Mouse (Mus musculus) CD4-positive, CD25-positive, alpha-beta regulatory T cell (primary cell): ENCODE data around the gene Gm20662. TPM values are rescaled to one million over a fixed set of nuclear protein-coding genes. Genes with fewer than 3 reads are reported as not detected.

Experiments used
- polyA plus RNA-seq: library from polyadenylated mRNA; unstranded; fragments of 100-300 nt; shearing (Covaris generic); gene quantifications from one replicate; pipeline ENCODE4 v1.2.1, GENCODE M21; 2017

The Gm20662 gene
- polyA plus RNA-seq, result not detected

DNA sequence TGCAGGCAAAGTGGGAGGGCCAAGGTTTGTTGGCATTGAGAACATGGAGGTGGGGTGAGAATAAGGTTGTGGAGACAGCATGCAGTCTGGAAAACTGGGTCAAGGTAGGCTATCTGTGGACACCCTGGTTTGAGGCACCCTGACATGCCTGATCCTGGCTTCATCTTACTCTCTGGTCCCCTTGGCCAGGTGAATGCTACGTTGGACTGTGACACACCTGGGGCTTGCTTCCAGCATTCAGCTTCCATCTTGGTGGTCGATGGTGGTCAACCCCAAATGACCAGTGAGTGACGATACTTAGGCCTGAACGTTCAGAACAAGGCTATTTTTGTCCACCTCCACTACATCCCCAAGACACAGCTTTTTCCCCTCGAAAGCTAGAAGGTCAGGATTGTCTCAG, at the start of gene Gm20662:
Gene Gm20662, plus strand, starts transcription at position 301 of the 400 bp plus-strand sequence.

DNA sequence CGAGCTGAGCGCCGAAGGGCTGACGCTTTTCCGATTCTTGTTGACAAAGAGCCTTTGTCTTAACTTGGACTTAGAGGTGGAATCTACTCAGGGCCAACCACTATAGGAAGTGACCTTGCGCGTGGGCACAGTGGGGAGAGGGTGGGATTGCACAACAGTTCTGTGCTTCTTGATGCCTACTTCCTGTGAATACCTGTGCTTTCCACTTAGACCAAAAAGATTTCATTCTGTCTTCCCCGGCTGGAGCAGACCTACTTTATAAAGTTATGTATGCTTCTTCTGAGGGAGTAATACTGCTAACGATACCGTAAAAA, 46.3 kb upstream of the Gm20662 start, which contains the start of gene Traip:
Gene Traip, plus strand, starts transcription at position 215 of the 314 bp plus-strand sequence.

GRCm38 (mm10) chr9:107975399-107976386, 20.5 kb upstream of the Gm20662 start, which contains the start of gene Uba7:
Gene Uba7 (plus strand): TSS chr9:107975505.

GRCm38 (mm10) chr9:107982681-107983346, 13.3 kb upstream of the Gm20662 start, which contains the start of gene Gm20661:
Gene Gm20661 (plus strand): TSS chr9:107983058.

DNA sequence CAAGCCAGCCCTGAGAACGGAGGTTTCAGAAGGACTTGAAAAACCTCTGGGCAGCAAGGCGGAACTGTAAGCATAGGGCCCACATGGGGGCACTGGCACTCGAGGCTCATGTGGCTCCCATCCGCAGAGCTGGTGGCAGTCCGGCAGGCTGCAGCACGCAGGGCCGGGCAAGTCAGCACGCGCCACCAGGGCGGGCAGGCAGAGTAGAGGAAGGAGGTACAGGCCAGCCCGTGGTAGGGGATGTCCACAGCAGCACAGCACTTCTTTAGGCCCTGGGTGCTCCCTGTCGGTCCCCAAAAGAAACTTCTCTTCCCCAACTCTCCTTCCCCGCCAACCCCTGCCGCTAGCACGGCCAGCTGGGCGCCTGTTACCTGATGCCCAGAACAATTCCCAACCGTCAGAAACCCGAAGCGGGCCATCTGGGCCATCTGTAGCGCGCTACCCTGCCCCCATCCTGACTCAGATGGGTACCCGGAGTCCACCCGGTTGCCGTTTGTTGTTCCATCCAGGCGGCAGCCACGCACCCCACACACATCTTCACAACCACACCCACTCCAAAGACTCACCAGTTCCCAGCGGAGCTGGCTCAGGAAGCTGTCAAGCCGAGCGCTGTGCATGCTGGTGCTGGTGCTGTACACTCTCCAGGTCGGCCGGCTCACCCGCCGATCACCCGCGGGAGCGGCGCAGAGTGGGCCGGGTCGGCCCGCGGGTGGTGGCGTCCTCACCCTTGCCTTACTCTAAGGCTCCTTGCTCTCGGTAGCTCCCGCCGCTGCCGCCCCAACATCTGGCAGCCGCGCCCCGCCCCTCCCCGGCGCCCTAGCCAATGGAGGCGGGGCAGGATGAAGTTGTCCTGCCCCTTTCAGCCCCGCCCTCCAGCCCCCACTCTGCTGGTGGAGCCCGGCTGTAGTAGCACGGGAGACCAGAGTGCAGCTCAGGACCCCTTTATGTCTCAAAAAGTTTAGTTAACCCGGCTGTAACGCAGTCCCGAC, 10.7 kb upstream of the Gm20662 start, which contains the start of gene Inka1:
Gene Inka1, minus strand, starts transcription at position 749 of the 989 bp plus-strand sequence.

GRCm38 (mm10) chr9:107992197-107992596, 4.0 kb upstream of the Gm20662 start, which contains the start of gene Cdhr4:
Gene Cdhr4 (plus strand): TSS chr9:107992497.

DNA sequence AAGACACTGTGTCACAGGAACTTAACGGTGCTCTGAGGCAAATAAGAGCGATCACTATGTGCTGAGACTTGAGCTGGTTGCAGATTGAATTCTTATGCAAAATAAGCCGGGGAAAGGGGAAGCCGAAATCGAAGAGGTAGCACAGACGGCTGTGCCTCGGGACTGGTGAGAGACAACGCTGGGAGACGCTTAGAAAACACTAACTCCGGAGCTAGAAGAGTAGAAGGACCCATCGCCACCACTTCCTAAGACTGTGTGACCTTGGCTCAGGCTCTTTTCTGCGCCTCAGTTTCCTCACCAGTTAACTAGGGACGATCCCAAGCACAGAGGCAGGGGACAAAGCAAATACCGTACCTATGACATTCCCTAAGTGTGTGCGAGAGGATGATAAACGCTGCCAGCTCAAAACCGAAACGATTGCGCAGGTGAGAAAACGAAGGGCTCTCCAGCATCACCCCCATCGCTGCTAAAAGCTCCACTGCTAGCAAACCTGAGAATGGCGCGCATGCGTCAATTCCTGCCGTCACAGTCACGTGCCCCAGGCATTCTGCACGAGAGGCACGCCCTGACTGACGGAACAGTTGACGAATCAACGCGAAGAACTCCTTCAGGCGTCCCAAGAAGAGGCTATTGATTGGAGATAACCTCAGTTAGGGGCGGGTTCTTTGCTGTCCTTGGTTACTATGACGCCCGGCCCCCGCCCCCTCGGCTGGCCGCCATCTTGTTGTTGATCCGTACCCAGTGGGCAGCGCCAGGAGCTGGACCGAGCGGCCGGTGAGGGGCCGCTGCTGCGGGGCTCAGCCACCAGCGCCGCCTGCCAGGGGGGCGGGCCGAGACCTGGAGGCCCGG, 6.0 kb downstream of the Gm20662 start, which contains the start of gene Ip6k1:
Gene Ip6k1, plus strand, starts transcription at position 580 of the 849 bp plus-strand sequence.

DNA sequence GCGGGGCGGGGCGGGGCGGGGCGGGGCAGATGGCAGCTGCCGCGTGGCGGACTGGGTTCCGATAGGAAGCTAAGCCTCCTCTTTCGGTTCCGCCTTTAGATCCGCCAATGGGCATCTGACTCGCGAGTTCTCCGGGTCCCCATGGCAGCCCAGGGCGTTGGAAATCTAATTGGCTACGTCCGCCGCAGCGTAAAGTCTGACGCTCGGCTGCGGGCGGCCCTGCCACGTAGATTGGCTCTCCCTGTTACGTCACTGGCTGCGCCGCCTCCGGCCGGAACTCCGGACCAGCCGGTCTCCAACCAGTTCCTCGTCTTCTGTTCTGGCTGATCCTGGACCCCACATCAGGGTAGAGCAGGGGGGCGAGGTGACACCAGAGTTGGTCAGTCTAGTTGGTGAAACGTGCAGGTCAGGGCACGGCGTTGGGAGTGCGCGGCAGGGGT, 52.9 kb downstream of the Gm20662 start, which contains the start of gene Gmppb:
Gene Gmppb, plus strand, starts transcription at position 227 of the 440 bp plus-strand sequence.

GRCm38 (mm10) chr9:108052885-108053664, 56.9 kb downstream of the Gm20662 start, which contains the start of gene Amigo3:
Gene Amigo3 (plus strand): TSS chr9:108053159.

GRCm38 (mm10) chr9:108080168-108080567, 84.0 kb downstream of the Gm20662 start, which contains the start of gene Mst1:
Gene Mst1 (plus strand): TSS chr9:108080436.

DNA sequence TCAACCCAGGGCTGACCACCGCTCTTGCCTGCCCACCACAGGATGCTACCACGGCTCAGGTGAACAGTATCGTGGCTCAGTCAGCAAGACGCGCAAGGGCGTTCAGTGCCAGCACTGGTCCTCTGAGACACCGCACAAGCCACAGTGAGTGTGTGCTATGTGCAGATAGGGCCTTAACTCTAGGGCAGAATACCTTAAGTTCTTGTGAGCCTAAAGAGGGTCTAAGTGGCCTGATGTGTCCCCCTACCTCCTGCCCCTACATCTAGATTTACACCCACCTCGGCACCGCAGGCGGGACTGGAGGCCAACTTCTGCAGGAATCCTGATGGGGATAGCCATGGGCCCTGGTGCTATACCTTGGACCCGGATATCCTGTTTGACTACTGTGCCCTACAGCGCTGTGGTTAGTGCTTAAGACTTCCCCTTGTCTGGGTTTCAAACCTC, 86.9 kb downstream of the Gm20662 start, which contains the start of gene Rnf123:
Gene Rnf123, minus strand, starts transcription at position 359 of the 444 bp plus-strand sequence.

GRCm38 (mm10) chr9:108094184-108094941, 98.2 kb downstream of the Gm20662 start, which contains the start of gene Apeh:
Gene Apeh (minus strand): TSS chr9:108094606.

Other genes starting within 250 kb of the Gm20662 start
- 311 TPM for gene Rbm5, start 225.4 kb upstream of the Gm20662 start, polyA plus RNA-seq
- gene Rbm6, start 123.1 kb upstream of the Gm20662 start, polyA plus RNA-seq, result 106 TPM
- gene Mon1a, start 108.2 kb upstream of the Gm20662 start, polyA plus RNA-seq, result 24.3 TPM
- gene Mst1r, start 89.5 kb upstream of the Gm20662 start, polyA plus RNA-seq, result not detected
- gene Actl11, start 67.9 kb upstream of the Gm20662 start, polyA plus RNA-seq, result not detected
- 0.13 TPM for gene Camkv, start 60.7 kb upstream of the Gm20662 start, polyA plus RNA-seq
- 4.1 TPM for gene Traip, start 46.2 kb upstream of the Gm20662 start, polyA plus RNA-seq
- 260 TPM for gene Uba7, start 20.8 kb upstream of the Gm20662 start, polyA plus RNA-seq
- 0.25 TPM for gene Gm20661, start 13.3 kb upstream of the Gm20662 start, polyA plus RNA-seq
- 1.9 TPM for gene Inka1, start 10.5 kb upstream of the Gm20662 start, polyA plus RNA-seq
- 0.41 TPM for gene Cdhr4, start 3.9 kb upstream of the Gm20662 start, polyA plus RNA-seq
- gene Ip6k1, start 6.2 kb downstream of the Gm20662 start, polyA plus RNA-seq, result 143 TPM
- gene Gmppb, start 52.9 kb downstream of the Gm20662 start, polyA plus RNA-seq, result 35.5 TPM
- gene Amigo3, start 56.8 kb downstream of the Gm20662 start, polyA plus RNA-seq, result 4.6 TPM
- gene Mst1, start 84.1 kb downstream of the Gm20662 start, polyA plus RNA-seq, result 1.5 TPM
- 146 TPM for gene Rnf123, start 87.0 kb downstream of the Gm20662 start, polyA plus RNA-seq
- gene Apeh, start 98.3 kb downstream of the Gm20662 start, polyA plus RNA-seq, result 118 TPM
- gene Bsn, start 194.0 kb downstream of the Gm20662 start, polyA plus RNA-seq, result 0.56 TPM